Mouse (Mus musculus): Measurements from ENCODE around the gene Phc2. TPM values are rescaled to one million over a fixed set of nuclear protein-coding genes. Genes with fewer than 3 reads are reported as not detected.
A peak's percentile ranks its signal among the peaks of the same experiment; 100 is the strongest.

The Phc2 gene
- polyA plus RNA-seq, 1 experiment from 2014 or later, result 35.7 TPM

- WGBS, result 49% methylated on average over 14 of the region's 14 CpGs
- Histone ChIP-seq H3K4me3 (no peak overlapping the region), H3K27ac (peak overlapping the region; percentile 80), H3K36me3 (peaks cover 20% of the 10 kb centered on the region), H3K9ac (no peak overlapping the region), H3K27me3 (no peaks in the 10 kb centered on the region), H3K4me2 (replicated peaks) (peak overlapping the region; percentile 27), H3K4me1 (peaks cover 72% of the 10 kb centered on the region), H3K9me3 (no peaks in the 10 kb centered on the region)
- ATAC-seq (ENCODE audit: low FRiP score, low read depth), result peak; percentile 17; the same call in 1 of the 2 replicates
Measured at GRCm38 (mm10) chr4:128737825-128738610, 83.5 kb downstream of the Phc2 start.

GRCm38 (mm10) chr4:128740878-128741277 lies 86.4 kb downstream of the Phc2 start:
- ATAC-seq (ENCODE audit: low FRiP score, low read depth), result no peak
- H3K36me3 ChIP-seq, result peaks cover 42% of the 10 kb centered on the region
- 47% methylated on average over 1 of the region's 1 CpGs for WGBS

GRCm38 (mm10) chr4:128741906-128742305 lies 87.4 kb downstream of the Phc2 start:
- no peak for ATAC-seq (ENCODE audit: low FRiP score, low read depth)
- Histone ChIP-seq H3K36me3 (peaks cover 47% of the 10 kb centered on the region), H3K27me3 (no peaks in the 10 kb centered on the region), H3K4me3 (no peak overlapping the region), H3K4me2 (replicated peaks) (no peak overlapping the region), H3K27ac (no peak overlapping the region), H3K9me3 (no peaks in the 10 kb centered on the region), H3K9ac (peak overlapping the region; percentile 32; the same call in 1 of the 2 replicates), H3K4me1 (peaks cover 37% of the 10 kb centered on the region)
- WGBS, result 57% methylated on average over 5 of the region's 5 CpGs

More at GRCm38 (mm10) chr4:128740878-128741277, 86.4 kb downstream of the Phc2 start:
- Histone ChIP-seq H3K4me3 (no peak overlapping the region), H3K27me3 (no peaks in the 10 kb centered on the region), H3K9me3 (no peaks in the 10 kb centered on the region), H3K4me2 (replicated peaks) (no peak overlapping the region), H3K9ac (no peak overlapping the region), H3K27ac (no peak overlapping the region), H3K4me1 (peaks cover 47% of the 10 kb centered on the region)

DNA sequence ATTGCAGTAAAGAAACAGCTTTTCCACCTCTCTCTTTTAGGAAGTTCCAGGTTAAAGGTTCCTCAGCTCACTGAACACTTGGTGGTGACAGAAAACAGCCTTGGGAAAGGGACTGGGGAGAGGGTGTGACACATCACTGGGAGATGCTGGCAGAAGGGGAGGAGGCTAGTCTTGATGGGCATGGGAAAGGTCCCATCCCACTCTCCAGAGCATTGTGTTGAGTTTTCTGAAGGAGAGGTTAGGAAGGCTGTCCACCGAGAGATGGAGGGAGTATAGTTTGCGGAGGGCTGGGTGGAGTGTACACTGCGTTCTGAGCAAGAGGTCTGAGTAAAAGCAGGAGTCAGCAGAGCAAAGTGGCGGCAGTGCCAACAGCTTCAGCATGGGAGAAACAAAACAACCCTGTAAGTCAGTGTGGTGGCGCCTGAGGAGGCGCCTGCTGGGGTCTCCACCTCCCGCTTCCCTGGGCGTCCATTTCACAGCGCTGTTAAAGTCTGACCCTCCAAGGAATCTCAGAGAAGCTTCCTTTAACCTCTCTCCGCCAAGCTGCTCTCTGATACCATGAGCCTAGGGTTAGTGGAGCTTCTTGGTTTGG lies 88.0 kb downstream of the Phc2 start:
- Histone ChIP-seq H3K4me1 (peaks cover 31% of the 10 kb centered on the region), H3K36me3 (peaks cover 53% of the 10 kb centered on the region), H3K27me3 (no peaks in the 10 kb centered on the region), H3K27ac (peak overlapping the region; percentile 22; the same call in 1 of the 2 replicates), H3K4me2 (replicated peaks) (no peak overlapping the region), H3K9me3 (no peaks in the 10 kb centered on the region), H3K4me3 (no peak overlapping the region), H3K9ac (no peak overlapping the region)
- WGBS, result 70% methylated on average over 10 of the region's 10 CpGs
- no peak for ATAC-seq (ENCODE audit: low FRiP score, low read depth)

GRCm38 (mm10) chr4:128743031-128743626 lies 88.6 kb downstream of the Phc2 start:
- no peak overlapping the region for H3K9ac ChIP-seq
- no peak overlapping the region for H3K4me2 ChIP-seq (replicated peaks)
- H3K9me3 ChIP-seq, result no peaks in the 10 kb centered on the region
- ATAC-seq (ENCODE audit: low FRiP score, low read depth), result no peak
- H3K27ac ChIP-seq, result peak overlapping the region; percentile 22; the same call in 1 of the 2 replicates
- H3K4me1 ChIP-seq, result peaks cover 25% of the 10 kb centered on the region
- no peaks in the 10 kb centered on the region for H3K27me3 ChIP-seq
- peaks cover 60% of the 10 kb centered on the region for H3K36me3 ChIP-seq
- H3K4me3 ChIP-seq, result no peak overlapping the region
- WGBS, result 82% methylated on average over 12 of the region's 12 CpGs

GRCm38 (mm10) chr4:128745160-128745559 lies 90.7 kb downstream of the Phc2 start:
- ATAC-seq (ENCODE audit: low FRiP score, low read depth), result no peak
- Histone ChIP-seq H3K4me3 (no peak overlapping the region), H3K4me2 (replicated peaks) (no peak overlapping the region), H3K36me3 (peaks cover 80% of the 10 kb centered on the region), H3K27me3 (no peaks in the 10 kb centered on the region), H3K27ac (no peak overlapping the region), H3K4me1 (peaks cover 20% of the 10 kb centered on the region), H3K9ac (no peak overlapping the region), H3K9me3 (no peaks in the 10 kb centered on the region)
- WGBS, result 85% methylated on average over 8 of the region's 8 CpGs

GRCm38 (mm10) chr4:128747614-128748270 lies 93.2 kb downstream of the Phc2 start:
- no peak for ATAC-seq (ENCODE audit: low FRiP score, low read depth)
- Histone ChIP-seq H3K4me3 (no peak overlapping the region), H3K36me3 (peaks cover 100% of the 10 kb centered on the region), H3K27ac (no peak overlapping the region), H3K4me2 (replicated peaks) (no peak overlapping the region), H3K27me3 (no peaks in the 10 kb centered on the region), H3K9me3 (no peaks in the 10 kb centered on the region), H3K9ac (no peak overlapping the region), H3K4me1 (peaks cover 6% of the 10 kb centered on the region)
- 88% methylated on average over 22 of the region's 22 CpGs for WGBS

GRCm38 (mm10) chr4:128748309-128748708 lies 93.8 kb downstream of the Phc2 start:
- H3K27me3 ChIP-seq, result no peaks in the 10 kb centered on the region
- H3K9me3 ChIP-seq, result no peaks in the 10 kb centered on the region
- ATAC-seq (ENCODE audit: low FRiP score, low read depth), result no peak
- H3K27ac ChIP-seq, result no peak overlapping the region
- peaks cover under 1% of the 10 kb centered on the region; the same call in 1 of the 2 replicates for H3K4me1 ChIP-seq
- H3K9ac ChIP-seq, result no peak overlapping the region
- WGBS, result 90% methylated on average over 7 of the region's 7 CpGs
- no peak overlapping the region for H3K4me3 ChIP-seq
- peaks cover 100% of the 10 kb centered on the region for H3K36me3 ChIP-seq
- no peak overlapping the region for H3K4me2 ChIP-seq (replicated peaks)

DNA sequence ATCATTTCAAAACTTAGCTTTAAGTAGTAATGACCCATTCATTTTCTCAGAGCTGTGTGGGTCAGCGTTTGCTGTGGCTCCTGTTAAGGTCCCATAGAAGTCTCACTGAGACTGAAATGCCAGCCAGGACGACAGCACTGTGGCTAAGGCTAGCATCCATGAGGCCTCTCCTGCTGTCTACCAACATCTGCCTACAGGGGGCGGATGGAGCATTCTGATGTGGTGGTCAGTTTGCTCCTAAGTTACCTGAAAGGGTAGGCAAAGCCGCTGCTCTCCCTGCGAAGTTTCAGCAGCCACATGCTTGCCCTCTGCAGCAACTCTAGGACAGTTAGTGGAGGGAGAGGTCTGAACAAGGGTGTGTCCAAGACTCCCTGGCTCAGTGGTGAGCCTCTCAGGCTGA lies 96.5 kb downstream of the Phc2 start:
- Histone ChIP-seq H3K36me3 (peaks cover 89% of the 10 kb centered on the region), H3K27ac (no peak overlapping the region), H3K4me3 (no peak overlapping the region), H3K27me3 (no peaks in the 10 kb centered on the region), H3K4me1 (0 out of 2 replicates have a peak, but pooled peaks cover 2% of the 10 kb centered on the region), H3K4me2 (replicated peaks) (no peak overlapping the region), H3K9me3 (no peaks in the 10 kb centered on the region), H3K9ac (no peak overlapping the region)
- 67% methylated on average over 5 of the region's 5 CpGs for WGBS
- no peak for ATAC-seq (ENCODE audit: low FRiP score, low read depth)

- no peak overlapping the region for H3K4me3 ChIP-seq
- ATAC-seq (ENCODE audit: low FRiP score, low read depth), result no peak
- WGBS, result 88% methylated on average over 13 of the region's 13 CpGs
- H3K9ac ChIP-seq, result no peak overlapping the region
- no peak overlapping the region for H3K4me2 ChIP-seq (replicated peaks)
- H3K27ac ChIP-seq, result no peak overlapping the region
- peaks cover 77% of the 10 kb centered on the region for H3K36me3 ChIP-seq
- no peaks in the 10 kb centered on the region for H3K27me3 ChIP-seq
- 0 out of 2 replicates have a peak, but pooled peaks cover 5% of the 10 kb centered on the region for H3K4me1 ChIP-seq
- H3K9me3 ChIP-seq, result no peaks in the 10 kb centered on the region
Measured at GRCm38 (mm10) chr4:128752031-128752757, 97.7 kb downstream of the Phc2 start.

- Histone ChIP-seq H3K9ac (no peak overlapping the region), H3K27ac (no peak overlapping the region), H3K27me3 (no peaks in the 10 kb centered on the region), H3K4me1 (peaks cover 6% of the 10 kb centered on the region; the same call in 1 of the 2 replicates), H3K4me3 (no peak overlapping the region), H3K4me2 (replicated peaks) (no peak overlapping the region), H3K9me3 (no peaks in the 10 kb centered on the region), H3K36me3 (peaks cover 63% of the 10 kb centered on the region)
- WGBS, result 75% methylated on average over 7 of the region's 7 CpGs
- ATAC-seq (ENCODE audit: low FRiP score, low read depth), result no peak
Measured at GRCm38 (mm10) chr4:128753571-128753970, 99.1 kb downstream of the Phc2 start.
